Mouse (Mus musculus): ENCODE measurements around the gene Actr2. TPM values are rescaled to one million over a fixed set of nuclear protein-coding genes. Genes with fewer than 3 reads are reported as not detected.

Actr2 gene
- polyA plus RNA-seq, 1 experiment from 2014 or later = 58.1 TPM

DNA sequence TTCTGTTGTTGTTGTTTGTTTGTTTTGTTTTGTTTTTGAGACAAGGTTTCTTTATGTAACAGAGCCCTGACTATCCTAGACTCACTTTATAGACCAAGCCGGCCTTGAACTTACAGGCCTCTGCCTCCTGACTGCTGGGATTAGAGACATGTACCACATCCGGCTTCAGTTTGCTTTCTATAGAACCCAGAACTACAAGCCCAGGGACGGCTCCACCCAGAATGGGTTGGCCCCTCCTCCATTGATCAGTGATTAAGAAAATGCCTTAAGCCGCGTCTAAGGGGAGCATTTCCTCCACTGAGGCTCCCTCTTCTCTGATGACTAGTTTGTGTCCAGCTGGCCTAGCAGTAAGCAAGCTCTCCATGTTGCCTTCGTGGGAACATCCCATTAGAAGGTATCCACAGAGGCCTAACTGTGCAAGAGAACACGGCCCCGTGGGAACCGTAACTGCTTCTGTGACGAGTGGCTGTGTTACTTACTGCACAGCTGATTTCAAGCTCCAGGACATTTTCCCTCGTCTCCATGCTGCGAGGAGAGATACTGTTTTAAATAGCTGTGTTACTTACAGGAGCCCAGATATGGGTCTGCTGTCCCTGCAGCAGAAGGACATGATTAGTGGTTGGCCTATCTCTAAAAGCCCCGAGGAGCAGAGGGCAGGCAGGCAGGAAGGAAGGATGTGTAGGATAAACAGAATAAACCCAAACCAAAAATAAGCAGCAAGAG lies 59.7 kb downstream of the Actr2 start:
- 72% methylated on average over 13 of the region's 13 CpGs for WGBS

DNA sequence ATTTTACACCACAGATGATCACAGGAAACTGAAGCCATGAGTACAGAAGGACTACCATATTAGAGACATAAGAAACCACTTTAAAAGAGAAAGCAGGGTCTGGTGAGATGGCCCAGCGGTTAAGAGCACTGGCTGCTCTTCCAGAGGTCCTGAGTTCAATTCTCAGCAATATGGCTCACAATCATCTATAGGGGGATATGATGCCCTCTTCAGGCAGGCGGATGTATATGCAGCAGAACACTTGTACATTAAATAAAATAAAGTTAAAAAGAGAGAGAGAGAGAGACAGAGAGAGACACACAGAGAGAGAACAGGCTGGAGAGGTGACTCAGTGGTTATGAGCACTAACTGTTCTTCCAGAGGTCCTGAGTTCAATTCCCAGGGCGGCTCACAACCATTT lies 67.1 kb downstream of the Actr2 start:
- Histone ChIP-seq H3K27me3 (ENCODE audit: control insufficient read depth, insufficient read depth, low read length) (no peaks in the 10 kb centered on the region), H3K4me1 (ENCODE audit: control insufficient read depth, insufficient read depth, low read length) (peaks cover 14% of the 10 kb centered on the region), H3K27ac (replicated peaks; ENCODE audit: low read depth, low read length) (no peak overlapping the region), H3K4me2 (ENCODE audit: low read depth, severe bottlenecking) (no peak overlapping the region), H3K9ac (ENCODE audit: low read length) (no peak overlapping the region), H3K4me3 (ENCODE audit: low read depth, low read length) (no peak overlapping the region), H3K36me3 (ENCODE audit: control insufficient read depth, insufficient read depth, low read length) (no peaks in the 10 kb centered on the region), H3K9me3 (ENCODE audit: control insufficient read depth, low read length) (no peaks in the 10 kb centered on the region)
- no peak for ATAC-seq (ENCODE audit: insufficient number of reproducible peaks, low FRiP score, low TSS enrichment, low read depth)
- WGBS = 75% methylated on average over 3 of the region's 3 CpGs
- no peak for DNase-seq (ENCODE audit: low spot score)

More for the DNA sequence above, 59.7 kb downstream of the Actr2 start:
- Histone ChIP-seq H3K9me3 (ENCODE audit: control insufficient read depth, low read length) (no peaks in the 10 kb centered on the region), H3K4me3 (ENCODE audit: low read depth, low read length) (no peak overlapping the region), H3K36me3 (ENCODE audit: control insufficient read depth, insufficient read depth, low read length) (no peaks in the 10 kb centered on the region), H3K9ac (ENCODE audit: low read length) (no peak overlapping the region), H3K4me1 (ENCODE audit: control insufficient read depth, insufficient read depth, low read length) (peaks cover 4% of the 10 kb centered on the region; the same call in 1 of the 2 replicates), H3K27ac (replicated peaks; ENCODE audit: low read depth, low read length) (no peak overlapping the region), H3K4me2 (ENCODE audit: low read depth, severe bottlenecking) (no peak overlapping the region), H3K27me3 (ENCODE audit: control insufficient read depth, insufficient read depth, low read length) (no peaks in the 10 kb centered on the region)
- DNase-seq (ENCODE audit: low spot score) = no peak
- ATAC-seq (ENCODE audit: insufficient number of reproducible peaks, low FRiP score, low TSS enrichment, low read depth) = no peak

DNA sequence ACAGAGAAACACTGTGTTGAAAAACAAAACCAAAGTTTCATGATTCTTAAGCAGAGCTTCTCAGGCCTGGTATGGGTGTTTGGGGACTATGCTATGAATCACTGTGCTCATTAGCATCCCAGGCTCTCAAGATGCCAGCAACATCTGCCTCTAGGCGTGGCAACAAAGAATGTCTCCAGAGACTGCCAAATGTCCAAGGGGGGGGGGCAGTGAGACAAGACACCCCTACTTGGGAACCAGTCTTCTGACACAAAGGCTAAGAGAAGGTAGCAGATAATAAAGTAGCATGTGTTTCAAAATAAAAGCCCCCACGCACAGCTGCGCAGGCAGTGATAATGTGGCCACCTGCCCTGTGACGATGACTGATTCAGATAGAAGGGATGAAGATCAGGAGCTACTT lies 69.5 kb downstream of the Actr2 start:
- H3K9ac ChIP-seq (ENCODE audit: low read length) = no peak overlapping the region
- H3K36me3 ChIP-seq (ENCODE audit: control insufficient read depth, insufficient read depth, low read length) = no peaks in the 10 kb centered on the region
- H3K4me3 ChIP-seq (ENCODE audit: low read depth, low read length) = no peak overlapping the region
- 76% methylated on average over 4 of the region's 4 CpGs for WGBS
- DNase-seq (ENCODE audit: low spot score) (no peak), ATAC-seq (ENCODE audit: insufficient number of reproducible peaks, low FRiP score, low TSS enrichment, low read depth) (no peak)
- no peaks in the 10 kb centered on the region for H3K27me3 ChIP-seq (ENCODE audit: control insufficient read depth, insufficient read depth, low read length)
- H3K4me2 ChIP-seq (ENCODE audit: low read depth, severe bottlenecking) = no peak overlapping the region
- H3K27ac ChIP-seq (replicated peaks; ENCODE audit: low read depth, low read length) = no peak overlapping the region
- peaks cover 17% of the 10 kb centered on the region for H3K4me1 ChIP-seq (ENCODE audit: control insufficient read depth, insufficient read depth, low read length)
- no peaks in the 10 kb centered on the region for H3K9me3 ChIP-seq (ENCODE audit: control insufficient read depth, low read length)

DNA sequence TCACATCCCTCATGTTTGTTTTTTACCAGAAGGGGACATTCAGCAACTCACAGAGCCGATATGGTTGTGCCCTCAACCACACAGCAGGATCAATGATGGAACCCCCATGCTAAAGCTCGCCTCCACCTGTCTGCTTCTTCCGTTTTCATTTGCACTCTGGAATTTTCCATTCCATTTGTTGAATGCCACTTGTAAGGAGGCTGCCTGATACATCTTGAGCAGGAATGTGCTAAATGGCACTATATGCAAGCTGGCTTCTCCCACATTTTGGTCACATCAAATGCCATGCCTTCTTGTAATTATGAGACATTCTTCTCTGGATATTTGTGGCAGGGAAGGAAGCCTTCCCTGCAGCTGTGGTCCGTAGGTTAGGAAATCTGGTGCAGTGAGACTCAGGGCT lies 70.6 kb downstream of the Actr2 start:
- Histone ChIP-seq H3K4me1 (ENCODE audit: control insufficient read depth, insufficient read depth, low read length) (peaks cover 17% of the 10 kb centered on the region), H3K4me3 (ENCODE audit: low read depth, low read length) (no peak overlapping the region), H3K9me3 (ENCODE audit: control insufficient read depth, low read length) (no peaks in the 10 kb centered on the region), H3K27me3 (ENCODE audit: control insufficient read depth, insufficient read depth, low read length) (no peaks in the 10 kb centered on the region), H3K27ac (replicated peaks; ENCODE audit: low read depth, low read length) (no peak overlapping the region), H3K4me2 (ENCODE audit: low read depth, severe bottlenecking) (no peak overlapping the region), H3K36me3 (ENCODE audit: control insufficient read depth, insufficient read depth, low read length) (no peaks in the 10 kb centered on the region), H3K9ac (ENCODE audit: low read length) (no peak overlapping the region)
- WGBS = 67% methylated on average over 4 of the region's 4 CpGs
- ATAC-seq (ENCODE audit: insufficient number of reproducible peaks, low FRiP score, low TSS enrichment, low read depth) (no peak), DNase-seq (ENCODE audit: low spot score) (no peak)

DNA sequence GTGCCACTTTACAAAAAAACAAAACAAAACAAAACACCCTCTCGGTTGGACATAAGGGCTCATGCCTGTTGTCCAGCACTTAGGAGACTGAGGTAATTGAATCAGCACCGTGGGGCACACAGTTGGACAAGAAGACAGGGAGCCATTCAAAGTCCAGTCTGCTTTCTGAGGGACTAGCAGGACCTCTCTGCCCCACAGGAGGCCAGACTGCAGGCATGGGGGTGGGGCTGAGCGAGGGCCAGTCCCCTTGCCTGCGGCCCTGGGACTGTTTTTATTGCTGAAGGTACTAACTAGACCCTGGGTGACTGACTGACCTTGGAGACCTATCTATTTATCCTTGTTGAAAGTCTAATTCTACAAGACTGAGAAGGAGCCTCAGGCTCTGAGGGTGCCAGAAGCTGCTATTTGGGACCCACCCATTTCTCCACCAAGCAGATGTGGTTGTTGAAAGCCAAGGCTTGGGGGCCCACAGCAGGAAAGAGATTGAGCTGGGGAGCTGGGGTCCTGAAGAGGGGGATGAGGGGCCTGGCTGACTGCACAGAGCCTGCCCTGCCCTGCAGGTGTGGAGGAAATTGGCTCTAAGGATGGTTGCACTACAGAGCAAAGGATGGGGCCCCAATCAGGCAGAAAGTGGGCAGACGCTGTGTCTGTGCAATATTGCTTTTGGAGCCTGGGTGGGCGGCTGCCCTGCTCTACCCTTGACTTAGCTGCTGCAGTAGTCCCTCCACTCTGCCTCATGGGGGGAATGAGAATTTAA lies 71.4 kb downstream of the Actr2 start:
- H3K4me3 ChIP-seq (ENCODE audit: low read depth, low read length) = no peak overlapping the region
- no peak overlapping the region for H3K9ac ChIP-seq (ENCODE audit: low read length)
- no peak overlapping the region for H3K4me2 ChIP-seq (ENCODE audit: low read depth, severe bottlenecking)
- H3K9me3 ChIP-seq (ENCODE audit: control insufficient read depth, low read length) = no peaks in the 10 kb centered on the region
- DNase-seq (ENCODE audit: low spot score) (peak; percentile 57), ATAC-seq (ENCODE audit: insufficient number of reproducible peaks, low FRiP score, low TSS enrichment, low read depth) (peak; percentile 49; the same call in 1 of the 2 replicates)
- H3K27me3 ChIP-seq (ENCODE audit: control insufficient read depth, insufficient read depth, low read length) = no peaks in the 10 kb centered on the region
- 12% methylated on average over 6 of the region's 6 CpGs for WGBS
- peaks cover 17% of the 10 kb centered on the region for H3K4me1 ChIP-seq (ENCODE audit: control insufficient read depth, insufficient read depth, low read length)
- H3K27ac ChIP-seq (replicated peaks; ENCODE audit: low read depth, low read length) = peak overlapping the region; percentile 43; the same call in 1 of the 2 replicates
- H3K36me3 ChIP-seq (ENCODE audit: control insufficient read depth, insufficient read depth, low read length) = no peaks in the 10 kb centered on the region

DNA sequence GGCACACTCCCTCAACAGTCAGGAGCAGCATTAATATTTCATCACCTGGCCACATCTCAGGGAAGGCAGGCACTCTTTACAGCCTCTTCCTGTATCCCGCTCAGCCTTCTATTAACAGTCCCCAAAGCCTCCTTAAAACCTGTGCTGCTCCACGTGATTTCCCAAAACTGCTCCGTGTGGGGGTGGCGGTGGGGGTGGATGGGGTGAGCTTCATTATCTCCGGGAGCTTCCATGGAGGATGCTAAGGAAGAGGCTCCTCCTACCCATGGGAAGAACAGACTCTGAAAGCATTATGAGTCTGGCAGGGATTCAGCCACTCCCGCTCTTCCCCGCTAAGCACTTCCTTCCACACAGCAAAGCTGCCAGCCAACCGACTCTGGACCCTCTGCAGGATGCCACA lies 74.0 kb downstream of the Actr2 start:
- DNase-seq (ENCODE audit: low spot score) (no peak), ATAC-seq (ENCODE audit: insufficient number of reproducible peaks, low FRiP score, low TSS enrichment, low read depth) (no peak)
- Histone ChIP-seq H3K9me3 (ENCODE audit: control insufficient read depth, low read length) (no peaks in the 10 kb centered on the region), H3K9ac (ENCODE audit: low read length) (no peak overlapping the region), H3K4me1 (ENCODE audit: control insufficient read depth, insufficient read depth, low read length) (peaks cover 17% of the 10 kb centered on the region), H3K4me3 (ENCODE audit: low read depth, low read length) (no peak overlapping the region), H3K4me2 (ENCODE audit: low read depth, severe bottlenecking) (no peak overlapping the region), H3K27ac (replicated peaks; ENCODE audit: low read depth, low read length) (no peak overlapping the region), H3K27me3 (ENCODE audit: control insufficient read depth, insufficient read depth, low read length) (no peaks in the 10 kb centered on the region), H3K36me3 (ENCODE audit: control insufficient read depth, insufficient read depth, low read length) (no peaks in the 10 kb centered on the region)
- WGBS = 44% methylated on average over 8 of the region's 8 CpGs

DNA sequence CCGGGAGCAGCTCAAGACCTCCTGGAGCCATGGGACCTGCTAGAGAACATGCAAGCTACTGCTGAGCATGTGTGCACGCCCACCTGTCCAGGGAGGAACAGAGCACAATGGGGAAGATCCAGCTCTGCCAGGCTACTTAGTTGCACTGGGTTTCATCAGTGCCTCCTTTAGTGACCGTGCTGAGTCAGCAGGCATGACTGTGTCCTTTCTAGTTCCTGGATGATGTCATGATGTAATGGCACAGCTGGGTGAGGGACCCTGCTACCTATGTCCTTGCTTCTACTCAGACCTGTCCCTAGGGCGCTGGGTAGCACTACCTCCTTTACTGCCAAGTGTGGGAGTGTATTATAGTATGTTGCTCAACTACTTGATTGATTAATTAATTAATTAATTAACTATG lies 75.0 kb downstream of the Actr2 start:
- no peak for DNase-seq (ENCODE audit: low spot score)
- Histone ChIP-seq H3K9me3 (ENCODE audit: control insufficient read depth, low read length) (no peaks in the 10 kb centered on the region), H3K27ac (replicated peaks; ENCODE audit: low read depth, low read length) (no peak overlapping the region), H3K9ac (ENCODE audit: low read length) (no peak overlapping the region), H3K4me2 (ENCODE audit: low read depth, severe bottlenecking) (no peak overlapping the region), H3K4me1 (ENCODE audit: control insufficient read depth, insufficient read depth, low read length) (peaks cover 17% of the 10 kb centered on the region), H3K4me3 (ENCODE audit: low read depth, low read length) (no peak overlapping the region), H3K27me3 (ENCODE audit: control insufficient read depth, insufficient read depth, low read length) (no peaks in the 10 kb centered on the region), H3K36me3 (ENCODE audit: control insufficient read depth, insufficient read depth, low read length) (no peaks in the 10 kb centered on the region)
- 91% methylated on average over 4 of the region's 4 CpGs for WGBS
- ATAC-seq (ENCODE audit: insufficient number of reproducible peaks, low FRiP score, low TSS enrichment, low read depth) = no peak

DNA sequence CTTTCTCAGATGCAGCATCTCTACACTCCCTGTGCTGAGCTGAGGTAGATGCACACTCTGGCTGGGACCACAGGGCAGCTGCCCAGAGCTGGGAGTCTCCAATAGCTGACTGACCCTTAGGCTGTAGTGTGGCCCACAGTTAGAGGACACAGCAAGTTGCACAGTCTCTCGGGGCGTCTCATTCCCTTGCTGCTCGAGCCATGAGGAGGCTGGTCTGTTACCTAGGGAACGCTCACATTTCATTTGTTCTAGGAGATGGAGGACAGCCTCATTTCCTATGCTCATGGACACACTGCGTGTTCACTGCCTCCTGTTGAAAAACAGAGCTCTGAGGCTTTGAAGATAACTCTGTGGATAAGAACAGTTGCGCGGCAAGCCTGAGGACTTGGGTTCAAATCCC lies 76.7 kb downstream of the Actr2 start:
- H3K9ac ChIP-seq (ENCODE audit: low read length) = no peak overlapping the region
- no peaks in the 10 kb centered on the region for H3K27me3 ChIP-seq (ENCODE audit: control insufficient read depth, insufficient read depth, low read length)
- no peaks in the 10 kb centered on the region for H3K36me3 ChIP-seq (ENCODE audit: control insufficient read depth, insufficient read depth, low read length)
- H3K4me3 ChIP-seq (ENCODE audit: low read depth, low read length) = no peak overlapping the region
- no peak overlapping the region for H3K27ac ChIP-seq (replicated peaks; ENCODE audit: low read depth, low read length)
- H3K4me1 ChIP-seq (ENCODE audit: control insufficient read depth, insufficient read depth, low read length) = peaks cover 3% of the 10 kb centered on the region; the same call in 1 of the 2 replicates
- no peak for ATAC-seq (ENCODE audit: insufficient number of reproducible peaks, low FRiP score, low TSS enrichment, low read depth)
- no peaks in the 10 kb centered on the region for H3K9me3 ChIP-seq (ENCODE audit: control insufficient read depth, low read length)
- DNase-seq (ENCODE audit: low spot score) = no peak
- H3K4me2 ChIP-seq (ENCODE audit: low read depth, severe bottlenecking) = no peak overlapping the region
- WGBS = 79% methylated on average over 7 of the region's 7 CpGs
